Mouse (Mus musculus): ENCODE results near the gene Trp63. TPM values are rescaled to one million over a fixed set of nuclear protein-coding genes. Genes with fewer than 3 reads are reported as not detected.

The Trp63 gene
- total RNA-seq (2023): not detected in 2 replicates

DNA sequence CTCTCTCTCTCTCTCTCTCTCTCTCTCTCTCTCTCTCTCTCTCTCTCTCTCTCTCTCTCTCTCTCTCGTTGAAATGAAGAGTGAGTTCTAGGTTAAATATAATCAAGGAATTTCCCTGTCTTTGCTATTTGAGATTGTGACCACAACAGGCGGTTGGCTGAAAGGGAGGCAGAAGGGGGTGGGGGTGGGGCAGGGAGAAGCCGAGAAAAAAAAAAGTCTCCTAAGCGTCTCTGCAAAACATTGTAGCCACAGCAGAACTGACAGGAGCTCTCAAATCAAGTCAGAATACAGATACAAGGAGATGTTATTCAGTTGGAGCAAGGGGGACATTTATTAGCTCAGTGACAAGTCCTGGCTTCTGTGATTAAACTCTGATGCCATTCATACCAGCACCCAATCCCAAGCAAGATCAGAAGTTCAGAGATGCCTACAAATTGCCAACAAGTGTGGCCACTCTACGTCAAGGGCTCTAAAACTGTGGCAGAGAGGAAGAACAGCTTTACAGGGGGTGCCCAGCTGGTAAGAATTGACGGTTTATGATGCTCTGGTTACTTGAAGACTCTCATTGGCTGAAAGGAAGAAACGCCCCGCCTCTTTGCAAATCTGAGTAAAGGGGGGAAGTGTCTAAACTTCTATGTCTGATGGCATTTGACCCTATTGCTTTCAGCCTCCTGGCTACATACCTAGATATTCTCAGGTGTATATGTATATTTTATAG lies at the start of gene Trp63:
Trp63 (plus strand) TSS at position 233 of the 718 bp plus-strand sequence.

All from neutrophil, adult 65 days (primary cell).